Mouse (Mus musculus) small intestine, adult 2 months (tissue): ENCODE measurements around the gene Saysd1. TPM values are rescaled to one million over a fixed set of nuclear protein-coding genes. Genes with fewer than 3 reads are reported as not detected.

Source experiments
- H3K27ac ChIP-seq: fragments of 200-500 bp; 2 replicates; pipeline ENCODE4 v1.5.1; 2012; ENCODE audit warnings: low read depth, low read length, control low read depth, inconsistent platforms; ENCODE audit not compliant: insufficient read depth
- H3K27me3 ChIP-seq: fragments of 200-500 bp; 2 replicates; pipeline ENCODE4 v1.6.1; 2012; ENCODE audit warnings: mild to moderate bottlenecking, moderate library complexity, low read length, inconsistent platforms; ENCODE audit not compliant: control insufficient read depth, insufficient read depth
- H3K36me3 ChIP-seq: fragments of 200-500 bp; 2 replicates; pipeline ENCODE4 v1.6.1; 2012; ENCODE audit warnings: mild to moderate bottlenecking, low read length, control low read depth, inconsistent platforms; ENCODE audit not compliant: control insufficient read depth, insufficient read depth
- H3K4me1 ChIP-seq: fragments of 200-500 bp; 2 replicates; pipeline ENCODE4 v1.6.1; 2012; ENCODE audit warnings: low read length, inconsistent platforms, mixed read lengths; ENCODE audit not compliant: control insufficient read depth, insufficient read depth, insufficient read length
- H3K4me3 ChIP-seq: fragments of 200-500 bp; 2 replicates; pipeline ENCODE4 v1.5.1; 2012; ENCODE audit warnings: low read depth, mild to moderate bottlenecking, control low read depth, inconsistent platforms, low read length, moderate library complexity
- CTCF ChIP-seq: fragments of 200-500 bp; IDR thresholded peaks from 2 replicates; pipeline ENCODE4 v1.5.1; 2012; ENCODE audit warnings: low read depth, mild to moderate bottlenecking, control low read depth, inconsistent platforms, low read length, moderate library complexity, mixed read lengths; ENCODE audit not compliant: insufficient replicate concordance, insufficient read length; ENCODE audit errors: extremely low read depth
- POLR2A ChIP-seq: fragments of 200-500 bp; IDR thresholded peaks from 2 replicates; pipeline ENCODE4 v1.6.1; 2012; ENCODE audit warnings: low read depth, mild to moderate bottlenecking, control low read depth, inconsistent platforms, low read length, moderate library complexity
- WGBS: fragments of 180-500 bp; shearing (Covaris S2); methylation state at CpG from one replicate; pipeline ENCODE4 v1.1.7; 2018; 5-methylcytosine and 5-hydroxymethylcytosine counted together
- polyA plus RNA-seq: library from polyadenylated mRNA; depleted of rRNA; stranded (reverse); fragments of >200 nt; gene quantifications from 2 replicates; pipeline ENCODE4 v1.2.3, GENCODE M21; 2012

Gene Saysd1
- polyA plus RNA-seq, 1 experiment, result 8.3 TPM

- Histone ChIP-seq H3K27ac (0 out of 2 replicates have a peak overlapping the region, but pooled peaks have one; percentile 3), H3K4me3 (no peak overlapping the region), H3K4me1 (peaks cover 10% of the 10 kb centered on the region; the same call in 1 of the 2 replicates), H3K27me3 (no peaks in the 10 kb centered on the region), H3K36me3 (peaks cover 21% of the 10 kb centered on the region)
- TF ChIP-seq CTCF, result no peak
- no peak for TF ChIP-seq POLR2A
- WGBS, result 84% methylated on average over 14 of the region's 14 CpGs
These were observed 35.6 kb upstream of the Saysd1 start for GRCm38 (mm10) chr14:20173873-20174490.

DNA sequence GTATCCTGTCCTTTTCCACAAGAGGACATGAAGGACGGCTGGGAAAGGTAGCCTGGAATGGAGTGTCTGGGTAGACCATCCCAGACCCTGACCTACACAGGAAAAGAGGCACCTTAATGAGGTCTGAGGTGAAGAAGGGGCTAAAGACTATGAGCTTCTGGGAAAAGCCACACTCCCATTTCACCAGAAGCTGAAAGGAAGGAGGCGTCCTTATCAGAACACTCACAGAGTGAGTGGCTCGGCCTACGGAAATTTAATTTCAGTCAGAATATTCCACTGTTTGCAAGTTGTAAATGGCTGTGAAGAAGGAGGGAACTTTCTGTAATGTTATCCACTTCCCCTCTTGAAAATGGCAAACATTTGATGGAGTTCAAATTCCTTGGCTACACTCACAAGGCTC lies 34.6 kb upstream of the Saysd1 start:
- Histone ChIP-seq H3K36me3 (peaks cover 20% of the 10 kb centered on the region), H3K4me3 (no peak overlapping the region), H3K4me1 (peaks cover 18% of the 10 kb centered on the region), H3K27ac (0 out of 2 replicates have a peak overlapping the region, but pooled peaks have one; percentile 3), H3K27me3 (no peaks in the 10 kb centered on the region)
- TF ChIP-seq POLR2A, result no peak
- TF ChIP-seq CTCF, result no peak
- WGBS, result 79% methylated on average over 4 of the region's 4 CpGs

DNA sequence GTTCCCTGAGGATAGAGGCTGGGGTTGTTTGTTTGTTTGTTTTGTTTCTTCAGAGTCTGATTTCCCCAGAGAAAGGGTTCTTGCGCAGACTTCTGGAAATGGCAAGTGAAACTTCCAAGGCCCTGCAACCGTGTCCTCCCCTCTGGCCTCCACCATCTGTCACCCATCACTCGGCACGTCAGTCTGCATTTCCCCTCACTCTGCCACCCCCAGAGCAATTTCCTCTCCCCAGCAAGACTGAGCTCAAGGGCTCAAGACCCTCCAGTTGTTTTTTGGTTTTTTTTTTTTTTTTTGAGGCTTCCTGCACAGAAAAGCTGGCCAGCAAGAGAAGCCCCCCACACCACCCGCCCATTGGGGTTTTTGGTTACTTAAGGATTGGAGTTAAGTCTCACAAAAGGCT lies 34.2 kb upstream of the Saysd1 start:
- WGBS, result 84% methylated on average over 5 of the region's 5 CpGs
- no peak for TF ChIP-seq POLR2A
- no peak for TF ChIP-seq CTCF
- Histone ChIP-seq H3K36me3 (peaks cover 21% of the 10 kb centered on the region), H3K27ac (no peak overlapping the region), H3K4me3 (no peak overlapping the region), H3K27me3 (no peaks in the 10 kb centered on the region), H3K4me1 (peaks cover 23% of the 10 kb centered on the region)

GRCm38 (mm10) chr14:20171840-20172239 lies 33.5 kb upstream of the Saysd1 start:
- WGBS, result 82% methylated on average over 3 of the region's 3 CpGs
- no peak overlapping the region for H3K4me3 ChIP-seq
- H3K4me1 ChIP-seq, result peaks cover 29% of the 10 kb centered on the region
- no peaks in the 10 kb centered on the region for H3K27me3 ChIP-seq
- no peak overlapping the region for H3K27ac ChIP-seq
- TF ChIP-seq POLR2A, result no peak
- TF ChIP-seq CTCF, result no peak
- peaks cover 19% of the 10 kb centered on the region for H3K36me3 ChIP-seq

GRCm38 (mm10) chr14:20169251-20169650 lies 30.9 kb upstream of the Saysd1 start:
- 87% methylated on average over 4 of the region's 4 CpGs for WGBS

DNA sequence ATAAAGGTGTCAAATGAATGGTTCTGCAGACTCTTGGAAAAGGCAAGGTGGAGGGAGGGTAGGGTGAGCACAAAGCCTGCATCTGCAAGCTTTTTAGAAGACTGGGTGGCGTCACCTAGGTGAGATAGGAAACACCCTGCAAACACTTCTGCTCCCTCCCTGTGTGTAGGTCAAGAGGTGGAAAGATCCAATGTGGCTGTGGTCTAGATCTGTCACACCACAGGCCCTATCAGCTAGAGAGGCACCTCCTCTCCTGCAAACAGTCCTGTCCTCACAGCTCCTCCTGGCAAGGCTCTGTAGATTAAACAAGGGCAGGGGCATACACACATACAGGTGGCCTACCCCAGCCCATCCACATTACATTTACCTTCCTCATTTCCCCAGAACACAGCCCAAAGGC lies 30.1 kb upstream of the Saysd1 start:
- WGBS, result 56% methylated on average over 1 of the region's 1 CpGs
- Histone ChIP-seq H3K27me3 (no peaks in the 10 kb centered on the region), H3K4me3 (no peak overlapping the region), H3K27ac (0 out of 2 replicates have a peak overlapping the region, but pooled peaks have one; percentile 14), H3K4me1 (peaks cover 60% of the 10 kb centered on the region), H3K36me3 (peaks cover 26% of the 10 kb centered on the region)
- TF ChIP-seq CTCF (no peak), POLR2A (no peak)

More at GRCm38 (mm10) chr14:20169251-20169650, 30.9 kb upstream of the Saysd1 start:
- H3K27ac ChIP-seq, result no peak overlapping the region
- peaks cover 54% of the 10 kb centered on the region for H3K4me1 ChIP-seq
- peaks cover 20% of the 10 kb centered on the region for H3K36me3 ChIP-seq
- H3K27me3 ChIP-seq, result no peaks in the 10 kb centered on the region
- H3K4me3 ChIP-seq, result no peak overlapping the region
- TF ChIP-seq POLR2A (no peak), CTCF (no peak)

- peak overlapping the region; percentile 26; the same call in 1 of the 2 replicates for H3K27ac ChIP-seq
- no peak overlapping the region for H3K4me3 ChIP-seq
- peaks cover 62% of the 10 kb centered on the region for H3K4me1 ChIP-seq
- H3K36me3 ChIP-seq, result peaks cover 26% of the 10 kb centered on the region
- H3K27me3 ChIP-seq, result no peaks in the 10 kb centered on the region
- WGBS, result 85% methylated on average over 2 of the region's 2 CpGs
- TF ChIP-seq POLR2A (no peak), CTCF (no peak)
These were observed 29.7 kb upstream of the Saysd1 start for GRCm38 (mm10) chr14:20168054-20168453.
